Mouse (Mus musculus): ENCODE results near the gene Ephx4. TPM values are rescaled to one million over a fixed set of nuclear protein-coding genes. Genes with fewer than 3 reads are reported as not detected.

The Ephx4 gene
- 105 TPM for polyA plus RNA-seq (2015; fragmentation: Illumina TruSeq; extraction: RNeasy Lipid Tissue Mini Kit (QIAGEN cat#74804); ENCODE audit: low read depth, low replicate concordance)

DNA sequence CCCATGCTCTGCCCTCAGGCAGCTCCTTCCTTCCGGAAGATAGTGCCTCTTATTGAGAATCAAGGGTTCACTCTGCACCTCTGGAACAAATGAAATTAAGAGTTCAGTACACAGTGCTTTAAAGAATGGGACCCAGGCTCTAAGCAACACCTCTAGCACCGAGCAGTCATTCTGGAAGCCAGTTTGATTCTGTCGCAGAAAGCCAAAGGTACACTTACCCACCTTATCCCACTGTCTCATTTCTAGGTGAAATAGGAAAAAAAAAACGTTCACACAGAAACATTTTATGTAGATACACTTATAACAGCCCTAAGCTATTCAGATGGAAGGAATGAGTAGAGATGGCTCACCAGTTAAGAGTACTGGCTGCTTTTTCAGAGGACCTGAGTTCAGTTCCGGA is at the start of gene Ephx4:
Gene Ephx4, plus strand, starts transcription at position 301 of the 400 bp plus-strand sequence.

DNA sequence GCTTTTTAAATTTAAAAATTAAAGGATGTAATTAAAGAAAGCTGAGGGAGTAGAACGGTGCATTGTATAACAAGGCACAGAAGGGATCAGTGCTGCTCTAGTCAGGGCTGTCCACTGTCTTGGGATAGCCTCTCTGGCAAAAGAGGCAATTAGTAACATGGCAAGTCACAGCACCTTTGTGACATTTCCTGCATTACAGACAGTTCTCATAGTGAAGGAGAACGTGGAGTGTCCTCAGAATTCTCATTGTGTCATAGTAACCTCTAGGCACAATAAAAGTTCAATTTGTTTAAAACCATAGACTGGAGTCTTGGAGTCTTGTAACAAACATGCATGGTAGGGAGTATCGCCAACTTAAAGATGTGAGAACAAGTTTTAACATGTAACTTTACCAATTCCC is 28.7 kb downstream of the Ephx4 start, which contains the start of gene Lpcat2b:
Gene Lpcat2b, plus strand, starts transcription at position 301 of the 400 bp plus-strand sequence.

DNA sequence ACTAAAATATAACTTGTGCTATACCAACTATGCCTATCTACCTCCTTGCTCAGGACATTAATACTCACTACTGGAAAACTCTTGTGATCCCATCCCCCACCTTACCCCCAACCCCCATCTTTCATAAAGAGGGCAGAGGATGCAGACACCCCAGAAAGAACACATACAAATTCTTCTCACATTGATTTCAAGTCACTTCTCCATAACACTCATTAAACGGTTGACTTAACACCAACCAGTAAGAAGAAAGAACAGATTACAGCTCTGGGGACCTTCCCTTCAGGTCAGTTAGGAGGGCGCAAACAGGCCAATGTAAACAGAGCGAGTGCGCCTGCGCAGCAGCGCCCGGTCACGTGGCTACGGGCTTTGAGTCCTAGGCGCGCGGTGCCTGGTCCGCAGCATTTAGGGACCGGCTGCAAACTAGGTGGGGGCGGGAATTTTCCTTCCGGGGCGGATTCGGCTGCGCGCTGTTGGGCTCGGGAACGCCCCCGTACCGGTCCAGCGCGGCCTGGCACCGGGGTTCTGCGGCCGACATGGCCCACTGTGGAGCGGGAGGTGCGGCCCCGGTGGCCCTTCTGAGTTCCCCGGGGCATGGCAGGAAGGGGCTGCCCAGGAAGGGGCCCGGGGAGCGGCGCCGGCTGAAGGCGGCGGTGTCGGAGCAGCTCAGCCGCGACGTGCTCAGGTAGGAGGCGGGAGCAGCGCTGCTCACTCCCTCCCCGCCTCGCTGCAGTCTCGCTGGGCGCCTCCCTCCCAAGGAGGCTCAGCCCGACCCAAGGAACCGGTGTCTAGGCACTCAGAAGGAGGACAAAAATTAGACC is 35.1 kb downstream of the Ephx4 start, which contains the start of gene Btbd8:
Gene Btbd8, plus strand, starts transcription at position 534 of the 818 bp plus-strand sequence.

Other genes starting within 250 kb of the Ephx4 start
- gene Tgfbr3, start 113.1 kb upstream of the Ephx4 start, polyA plus RNA-seq (2015; fragmentation: Illumina TruSeq; extraction: RNeasy Lipid Tissue Mini Kit (QIAGEN cat#74804); ENCODE audit: low read depth, low replicate concordance) = 4.5 TPM
- 15.6 TPM for gene Brdt, start 71.6 kb upstream of the Ephx4 start, polyA plus RNA-seq (2015; fragmentation: Illumina TruSeq; extraction: RNeasy Lipid Tissue Mini Kit (QIAGEN cat#74804); ENCODE audit: low read depth, low replicate concordance)
- gene Lpcat2b, start 28.8 kb downstream of the Ephx4 start, polyA plus RNA-seq (2015; fragmentation: Illumina TruSeq; extraction: RNeasy Lipid Tissue Mini Kit (QIAGEN cat#74804); ENCODE audit: low read depth, low replicate concordance) = not detected
- 110 TPM for gene Btbd8, start 35.3 kb downstream of the Ephx4 start, polyA plus RNA-seq (2015; fragmentation: Illumina TruSeq; extraction: RNeasy Lipid Tissue Mini Kit (QIAGEN cat#74804); ENCODE audit: low read depth, low replicate concordance)
- 0.57 TPM for gene Gm42669, start 104.9 kb downstream of the Ephx4 start, polyA plus RNA-seq (2015; fragmentation: Illumina TruSeq; extraction: RNeasy Lipid Tissue Mini Kit (QIAGEN cat#74804); ENCODE audit: low read depth, low replicate concordance)
- gene 1700028K03Rik, start 132.0 kb downstream of the Ephx4 start, polyA plus RNA-seq (2015; fragmentation: Illumina TruSeq; extraction: RNeasy Lipid Tissue Mini Kit (QIAGEN cat#74804); ENCODE audit: low read depth, low replicate concordance) = 0.98 TPM
- 27.3 TPM for gene Rpap2, start 194.6 kb downstream of the Ephx4 start, polyA plus RNA-seq (2015; fragmentation: Illumina TruSeq; extraction: RNeasy Lipid Tissue Mini Kit (QIAGEN cat#74804); ENCODE audit: low read depth, low replicate concordance)
- gene Glmn, start 195.2 kb downstream of the Ephx4 start, polyA plus RNA-seq (2015; fragmentation: Illumina TruSeq; extraction: RNeasy Lipid Tissue Mini Kit (QIAGEN cat#74804); ENCODE audit: low read depth, low replicate concordance) = 22.5 TPM

All from brain, adult 10 weeks (tissue).